Mouse (Mus musculus): ENCODE measurements around the gene Ppp1r14c. TPM values are rescaled to one million over a fixed set of nuclear protein-coding genes. Genes with fewer than 3 reads are reported as not detected.

The Ppp1r14c gene
- polyA plus RNA-seq, 1 experiment from 2014 or later = 1.5 TPM

GRCm38 (mm10) chr10:3392251-3392650 is 26.4 kb downstream of the Ppp1r14c start:
- Histone ChIP-seq H3K27ac (no peak overlapping the region), H3K27me3 (ENCODE audit: low read depth, poor library complexity, severe bottlenecking) (no peaks in the 10 kb centered on the region), H3K4me1 (no peaks in the 10 kb centered on the region), H3K9me3 (replicated peaks) (no peaks in the 10 kb centered on the region), H3K4me3 (no peak overlapping the region), H3K36me3 (no peaks in the 10 kb centered on the region)
- no peak for DNase-seq (ENCODE audit: low spot score)
- WGBS = 90% methylated on average over 4 of the region's 4 CpGs

- no peaks in the 10 kb centered on the region for H3K36me3 ChIP-seq
- no peaks in the 10 kb centered on the region for H3K27me3 ChIP-seq (ENCODE audit: low read depth, poor library complexity, severe bottlenecking)
- no peaks in the 10 kb centered on the region for H3K4me1 ChIP-seq
- H3K27ac ChIP-seq = no peak overlapping the region
- no peak for DNase-seq (ENCODE audit: low spot score)
- no peaks in the 10 kb centered on the region for H3K9me3 ChIP-seq (replicated peaks)
- 94% methylated on average over 3 of the region's 4 CpGs for WGBS
- no peak overlapping the region for H3K4me3 ChIP-seq
Observed at GRCm38 (mm10) chr10:3393548-3393947, 27.7 kb downstream of the Ppp1r14c start.

GRCm38 (mm10) chr10:3394193-3394592 is 28.3 kb downstream of the Ppp1r14c start:
- Histone ChIP-seq H3K27ac (no peak overlapping the region), H3K27me3 (ENCODE audit: low read depth, poor library complexity, severe bottlenecking) (no peaks in the 10 kb centered on the region), H3K4me1 (no peaks in the 10 kb centered on the region), H3K9me3 (replicated peaks) (no peaks in the 10 kb centered on the region), H3K4me3 (no peak overlapping the region), H3K36me3 (no peaks in the 10 kb centered on the region)
- no peak for DNase-seq (ENCODE audit: low spot score)
- 88% methylated on average over 5 of the region's 5 CpGs for WGBS

GRCm38 (mm10) chr10:3394671-3395288 is 28.9 kb downstream of the Ppp1r14c start:
- Histone ChIP-seq H3K27me3 (ENCODE audit: low read depth, poor library complexity, severe bottlenecking) (no peaks in the 10 kb centered on the region), H3K4me3 (no peak overlapping the region), H3K4me1 (no peaks in the 10 kb centered on the region), H3K27ac (no peak overlapping the region), H3K36me3 (no peaks in the 10 kb centered on the region), H3K9me3 (replicated peaks) (no peaks in the 10 kb centered on the region)
- DNase-seq (ENCODE audit: low spot score) = no peak
- 82% methylated on average over 4 of the region's 4 CpGs for WGBS

GRCm38 (mm10) chr10:3395341-3395931 is 29.6 kb downstream of the Ppp1r14c start:
- Histone ChIP-seq H3K27me3 (ENCODE audit: low read depth, poor library complexity, severe bottlenecking) (no peaks in the 10 kb centered on the region), H3K4me1 (no peaks in the 10 kb centered on the region), H3K27ac (no peak overlapping the region), H3K36me3 (no peaks in the 10 kb centered on the region), H3K9me3 (replicated peaks) (no peaks in the 10 kb centered on the region), H3K4me3 (no peak overlapping the region)
- 83% methylated on average over 12 of the region's 12 CpGs for WGBS
- no peak for DNase-seq (ENCODE audit: low spot score)

- no peaks in the 10 kb centered on the region for H3K36me3 ChIP-seq
- no peaks in the 10 kb centered on the region for H3K9me3 ChIP-seq (replicated peaks)
- H3K4me3 ChIP-seq = no peak overlapping the region
- no peaks in the 10 kb centered on the region for H3K4me1 ChIP-seq
- no peaks in the 10 kb centered on the region for H3K27me3 ChIP-seq (ENCODE audit: low read depth, poor library complexity, severe bottlenecking)
- no peak for DNase-seq (ENCODE audit: low spot score)
- 82% methylated on average over 10 of the region's 10 CpGs for WGBS
- no peak overlapping the region for H3K27ac ChIP-seq
Observed at GRCm38 (mm10) chr10:3396008-3396795, 30.3 kb downstream of the Ppp1r14c start.

- no peak overlapping the region for H3K4me3 ChIP-seq
- H3K27ac ChIP-seq = no peak overlapping the region
- no peak for DNase-seq (ENCODE audit: low spot score)
- no peaks in the 10 kb centered on the region for H3K27me3 ChIP-seq (ENCODE audit: low read depth, poor library complexity, severe bottlenecking)
- no peaks in the 10 kb centered on the region for H3K4me1 ChIP-seq
- 79% methylated on average over 3 of the region's 3 CpGs for WGBS
- H3K9me3 ChIP-seq (replicated peaks) = no peaks in the 10 kb centered on the region
- no peaks in the 10 kb centered on the region for H3K36me3 ChIP-seq
Observed at GRCm38 (mm10) chr10:3397406-3397805, 31.5 kb downstream of the Ppp1r14c start.

GRCm38 (mm10) chr10:3398051-3398450 is 32.2 kb downstream of the Ppp1r14c start:
- H3K27ac ChIP-seq = no peak overlapping the region
- H3K36me3 ChIP-seq = no peaks in the 10 kb centered on the region
- no peaks in the 10 kb centered on the region for H3K4me1 ChIP-seq
- no peaks in the 10 kb centered on the region for H3K27me3 ChIP-seq (ENCODE audit: low read depth, poor library complexity, severe bottlenecking)
- 89% methylated on average over 5 of the region's 5 CpGs for whole genome bisulfite sequencing
- no peak overlapping the region for H3K4me3 ChIP-seq
- no peak for DNase-seq (ENCODE audit: low spot score)
- no peaks in the 10 kb centered on the region for H3K9me3 ChIP-seq (replicated peaks)

- Histone ChIP-seq H3K4me3 (no peak overlapping the region), H3K36me3 (no peaks in the 10 kb centered on the region), H3K4me1 (no peaks in the 10 kb centered on the region), H3K9me3 (replicated peaks) (no peaks in the 10 kb centered on the region), H3K27me3 (ENCODE audit: low read depth, poor library complexity, severe bottlenecking) (no peaks in the 10 kb centered on the region), H3K27ac (no peak overlapping the region)
- 82% methylated on average over 5 of the region's 5 CpGs for WGBS
- no peak for DNase-seq (ENCODE audit: low spot score)
Observed at GRCm38 (mm10) chr10:3402284-3402683, 36.4 kb downstream of the Ppp1r14c start.

- H3K27me3 ChIP-seq (ENCODE audit: low read depth, poor library complexity, severe bottlenecking) = no peaks in the 10 kb centered on the region
- no peaks in the 10 kb centered on the region for H3K9me3 ChIP-seq (replicated peaks)
- H3K36me3 ChIP-seq = no peaks in the 10 kb centered on the region
- DNase-seq (ENCODE audit: low spot score) = no peak
- 0 out of 2 replicates have a peak, but pooled peaks cover under 1% of the 10 kb centered on the region for H3K4me1 ChIP-seq
- WGBS = 92% methylated on average over 7 of the region's 7 CpGs
- H3K27ac ChIP-seq = no peak overlapping the region
- no peak overlapping the region for H3K4me3 ChIP-seq
Observed at GRCm38 (mm10) chr10:3403416-3404137, 37.7 kb downstream of the Ppp1r14c start.

- Histone ChIP-seq H3K27me3 (ENCODE audit: low read depth, poor library complexity, severe bottlenecking) (no peaks in the 10 kb centered on the region), H3K9me3 (replicated peaks) (no peaks in the 10 kb centered on the region), H3K36me3 (no peaks in the 10 kb centered on the region), H3K4me1 (0 out of 2 replicates have a peak, but pooled peaks cover 4% of the 10 kb centered on the region), H3K27ac (no peak overlapping the region), H3K4me3 (no peak overlapping the region)
- WGBS = 95% methylated on average over 4 of the region's 4 CpGs
- no peak for DNase-seq (ENCODE audit: low spot score)
Observed at GRCm38 (mm10) chr10:3404362-3404761, 38.5 kb downstream of the Ppp1r14c start.

- no peaks in the 10 kb centered on the region for H3K36me3 ChIP-seq
- DNase-seq (ENCODE audit: low spot score) = no peak
- WGBS = 91% methylated on average over 2 of the region's 2 CpGs
- no peaks in the 10 kb centered on the region for H3K9me3 ChIP-seq (replicated peaks)
- no peak overlapping the region for H3K27ac ChIP-seq
- no peaks in the 10 kb centered on the region for H3K27me3 ChIP-seq (ENCODE audit: low read depth, poor library complexity, severe bottlenecking)
- no peak overlapping the region for H3K4me3 ChIP-seq
- H3K4me1 ChIP-seq = 0 out of 2 replicates have a peak, but pooled peaks cover 4% of the 10 kb centered on the region
Observed at GRCm38 (mm10) chr10:3406280-3406679, 40.4 kb downstream of the Ppp1r14c start.

Measured in limb, embryonic 10.5 days (tissue).